Mouse (Mus musculus) cerebellum, adult 2 months (tissue): Measurements from ENCODE around the gene Ncoa4.

Experiments
- CTCF ChIP-seq: fragments of 200-500 bp; IDR thresholded peaks from 2 replicates; pipeline ENCODE4 v1.5.1; 2011; ENCODE audit warnings: low read depth, mild to moderate bottlenecking, control low read depth, low read length, moderate library complexity, borderline replicate concordance; ENCODE audit not compliant: insufficient read depth
- POLR2A ChIP-seq: fragments of 200-500 bp; IDR thresholded peaks from 2 replicates; pipeline ENCODE4 v1.6.1; 2011; ENCODE audit warnings: low read length, control low read depth, borderline replicate concordance; ENCODE audit not compliant: insufficient read depth

GRCm38 (mm10) chr14:32154758-32155157 lies 4.9 kb upstream of the Ncoa4 start:
- TF ChIP-seq POLR2A: no peak
- TF ChIP-seq CTCF: no peak
